Mouse (Mus musculus): ENCODE measurements around the gene Olfr525.

The Olfr525 gene

GRCm38 (mm10) chr7:140320558-140320957 is at the start of gene Olfr525:
TSS of gene Olfr525 (plus strand) at chr7:140320858.
- no peak for DNase-seq (ENCODE audit: low spot score in 2 of 2)

GRCm38 (mm10) chr7:140295746-140296145 is 24.9 kb upstream of the Olfr525 start:
- DNase-seq (ENCODE audit: low spot score in 2 of 2): no peak

GRCm38 (mm10) chr7:140296876-140297275 is 23.8 kb upstream of the Olfr525 start:
- DNase-seq (ENCODE audit: low spot score in 2 of 2): no peak

GRCm38 (mm10) chr7:140299416-140299815 is 21.2 kb upstream of the Olfr525 start:
- DNase-seq (ENCODE audit: low spot score in 2 of 2): no peak

- DNase-seq (ENCODE audit: low spot score in 2 of 2): no peak
These were observed 735 bp upstream of the Olfr525 start for GRCm38 (mm10) chr7:140319861-140320385.

DNA sequence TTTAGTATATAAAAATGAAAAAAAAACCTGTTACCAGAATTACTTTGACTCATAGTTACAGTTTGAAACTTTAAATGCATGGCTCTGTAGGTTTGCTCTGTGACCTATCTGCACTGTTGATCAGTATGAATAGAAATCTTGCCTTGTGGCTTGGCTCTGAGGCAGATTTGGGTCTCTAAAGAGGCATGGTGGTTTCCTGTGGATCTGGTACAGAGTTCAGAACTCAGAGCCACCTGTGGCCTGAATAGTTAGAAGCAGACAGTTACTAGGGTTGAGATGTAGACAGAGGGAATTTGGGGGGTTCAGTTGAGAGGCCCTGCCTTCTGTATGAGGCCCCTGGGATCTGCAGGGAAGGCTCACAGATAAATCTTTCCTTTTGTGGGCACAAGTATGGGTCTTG is 477 bp downstream of the Olfr525 start:
- no peak for DNase-seq (ENCODE audit: low spot score in 2 of 2)

- no peak for DNase-seq (ENCODE audit: low spot score in 2 of 2)
These were observed 9.2 kb downstream of the Olfr525 start for GRCm38 (mm10) chr7:140329766-140330304.

GRCm38 (mm10) chr7:140333717-140334116 is 13.1 kb downstream of the Olfr525 start, which contains the start of gene Olfr527:
TSS of gene Olfr527 (plus strand) at chr7:140334017.
- DNase-seq (ENCODE audit: low spot score in 2 of 2): no peak

- DNase-seq (ENCODE audit: low spot score in 2 of 2): no peak
These were observed 40.9 kb downstream of the Olfr525 start, which contains the start of gene Olfr60 for GRCm38 (mm10) chr7:140361571-140361970. TSS of gene Olfr60 (minus strand) at chr7:140361671.

DNA sequence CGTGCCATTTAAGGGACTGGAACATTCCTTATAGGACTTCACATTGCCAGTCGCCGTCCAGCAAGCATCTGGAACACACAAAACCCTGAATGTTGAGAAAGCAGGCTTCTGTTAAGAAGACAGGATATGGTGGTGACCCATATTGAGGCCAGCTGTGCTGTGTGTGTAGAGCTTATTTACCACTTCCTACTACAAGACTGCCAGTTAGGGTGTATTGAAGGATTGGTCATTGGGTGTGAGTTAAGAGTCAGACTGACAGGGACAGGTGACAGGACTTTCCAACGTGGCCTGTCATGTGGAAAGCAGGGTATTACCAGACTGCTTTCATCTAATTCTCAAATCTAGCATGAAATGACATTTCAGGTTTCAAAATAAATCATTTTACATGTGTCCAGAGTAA is 53.6 kb downstream of the Olfr525 start:
- no peak for DNase-seq (ENCODE audit: low spot score in 2 of 2)

DNA sequence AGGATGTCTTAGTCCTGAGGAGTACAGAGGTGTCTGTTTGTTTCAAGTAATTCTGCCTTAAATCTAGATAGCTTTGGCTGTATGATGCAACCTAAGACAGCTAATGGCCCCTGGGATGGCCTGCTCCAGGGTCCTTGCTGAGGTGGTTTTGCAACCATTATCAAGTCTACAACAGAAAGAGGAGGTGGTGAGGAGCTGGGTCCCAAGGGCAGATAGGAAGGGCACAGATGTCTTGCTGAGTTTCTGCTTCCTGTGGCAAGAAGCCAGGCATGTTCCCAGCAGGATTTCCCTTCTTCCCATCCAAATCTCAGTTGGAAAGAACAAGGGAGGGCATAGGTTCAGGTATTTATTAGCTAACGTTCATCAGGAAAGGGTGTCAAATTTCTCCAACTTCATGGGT is 55.6 kb downstream of the Olfr525 start, which contains the start of gene Olfr530:
Olfr530 (minus strand) TSS at position 101 of the 400 bp plus-strand sequence.
- DNase-seq (ENCODE audit: low spot score in 2 of 2): no peak

DNA sequence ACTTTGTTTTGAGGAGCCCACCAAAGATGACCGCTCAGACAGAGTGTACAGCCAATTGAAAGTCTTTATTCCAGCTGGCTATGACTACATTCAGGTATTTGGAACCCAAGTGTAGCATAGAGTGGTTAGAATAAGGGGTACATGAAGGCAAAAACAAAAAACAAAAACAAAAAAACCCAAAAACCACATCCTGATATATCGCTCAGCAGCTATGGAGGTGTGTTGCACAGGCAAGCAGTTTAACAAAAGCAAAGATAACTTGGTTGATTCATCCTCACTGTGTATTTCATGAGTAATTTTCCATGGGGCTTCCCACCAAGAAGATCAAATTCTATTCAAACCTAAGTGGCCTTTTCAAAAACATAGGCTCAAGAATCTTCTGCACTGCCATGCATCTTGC is 56.3 kb downstream of the Olfr525 start:
- DNase-seq (ENCODE audit: low spot score in 2 of 2): no peak
